Mouse (Mus musculus): ENCODE measurements at regions not wholly inside any gene's neighbourhood (a gene's known extent, or its start where the extent isn't known, plus 50 kb on each side); places are given as distances from the start of the nearest gene placed in this dataset.

- ATAC-seq (replicated peaks; ENCODE audit: poor library complexity, severe bottlenecking) = no peak
Measured at GRCm38 (mm10) chr10:70824461-70824860, 168.7 kb upstream of the Phyhipl start.

GRCm38 (mm10) chr10:70819951-70820350 lies 164.2 kb upstream of the Phyhipl start:
- ATAC-seq (replicated peaks; ENCODE audit: poor library complexity, severe bottlenecking) = no peak

GRCm38 (mm10) chr10:70814354-70815131 lies 158.8 kb upstream of the Phyhipl start:
- no peak for ATAC-seq (replicated peaks; ENCODE audit: poor library complexity, severe bottlenecking)

GRCm38 (mm10) chr10:70809411-70809810 lies 153.6 kb upstream of the Phyhipl start:
- ATAC-seq (replicated peaks; ENCODE audit: poor library complexity, severe bottlenecking) = no peak

GRCm38 (mm10) chr10:70806786-70807385 lies 151.1 kb upstream of the Phyhipl start:
- ATAC-seq (replicated peaks; ENCODE audit: poor library complexity, severe bottlenecking) = no peak

- no peak for ATAC-seq (replicated peaks; ENCODE audit: poor library complexity, severe bottlenecking)
Measured at GRCm38 (mm10) chr10:70800736-70801306, 145.1 kb upstream of the Phyhipl start.

GRCm38 (mm10) chr10:70799906-70800305 lies 144.1 kb upstream of the Phyhipl start:
- no peak for ATAC-seq (replicated peaks; ENCODE audit: poor library complexity, severe bottlenecking)

- ATAC-seq (replicated peaks; ENCODE audit: poor library complexity, severe bottlenecking) = no peak
Measured at GRCm38 (mm10) chr10:70799191-70799742, 143.5 kb upstream of the Phyhipl start.

- ATAC-seq (replicated peaks; ENCODE audit: poor library complexity, severe bottlenecking) = no peak
Measured at GRCm38 (mm10) chr10:70788814-70789452, 133.2 kb upstream of the Phyhipl start.

- no peak for ATAC-seq (replicated peaks; ENCODE audit: poor library complexity, severe bottlenecking)
Measured at GRCm38 (mm10) chr10:70781036-70781435, 125.3 kb upstream of the Phyhipl start.

GRCm38 (mm10) chr10:70778596-70778995 lies 122.8 kb upstream of the Phyhipl start:
- ATAC-seq (replicated peaks; ENCODE audit: poor library complexity, severe bottlenecking) = no peak

GRCm38 (mm10) chr10:70774571-70774970 lies 118.8 kb upstream of the Phyhipl start:
- no peak for ATAC-seq (replicated peaks; ENCODE audit: poor library complexity, severe bottlenecking)

- no peak for ATAC-seq (replicated peaks; ENCODE audit: poor library complexity, severe bottlenecking)
Measured at GRCm38 (mm10) chr10:70774159-70774558, 118.4 kb upstream of the Phyhipl start.

- no peak for ATAC-seq (replicated peaks; ENCODE audit: poor library complexity, severe bottlenecking)
Measured at GRCm38 (mm10) chr10:70767461-70767860, 111.7 kb upstream of the Phyhipl start.

GRCm38 (mm10) chr10:70766869-70767268 lies 111.1 kb upstream of the Phyhipl start:
- no peak for ATAC-seq (replicated peaks; ENCODE audit: poor library complexity, severe bottlenecking)

GRCm38 (mm10) chr10:70766450-70766849 lies 110.7 kb upstream of the Phyhipl start:
- ATAC-seq (replicated peaks; ENCODE audit: poor library complexity, severe bottlenecking) = no peak

GRCm38 (mm10) chr10:70763206-70763605 lies 107.4 kb upstream of the Phyhipl start:
- no peak for ATAC-seq (replicated peaks; ENCODE audit: poor library complexity, severe bottlenecking)

- ATAC-seq (replicated peaks; ENCODE audit: poor library complexity, severe bottlenecking) = no peak
Measured at GRCm38 (mm10) chr10:70759686-70760085, 103.9 kb upstream of the Phyhipl start.

- ATAC-seq (replicated peaks; ENCODE audit: poor library complexity, severe bottlenecking) = no peak
Measured at GRCm38 (mm10) chr10:70751771-70752170, 96.0 kb upstream of the Phyhipl start.

GRCm38 (mm10) chr10:70750356-70751145 lies 94.8 kb upstream of the Phyhipl start:
- ATAC-seq (replicated peaks; ENCODE audit: poor library complexity, severe bottlenecking) = no peak

All from granulocyte monocyte progenitor cell, adult 5-6 weeks (primary cell).